Mouse (Mus musculus) midbrain, embryonic 10.5 days (tissue): ENCODE results near the gene Gm14412. TPM values are rescaled to one million over a fixed set of nuclear protein-coding genes. Genes with fewer than 3 reads are reported as not detected.
"Not testable (repeated sequence)": the region's sequence is repeated elsewhere in the genome, so short reads cannot be mapped to it uniquely, and the experiment has no call there.

ENCODE experiments used
- DNase-seq: peaks from one replicate; pipeline ENCODE4 v3.0.0-alpha.2; 2017; ENCODE audit warnings: low spot score
- H3K27ac ChIP-seq: fragments of 300-500 bp; sonication (generic); replicated peaks from 2 replicates; pipeline ENCODE4 v1.5.1; 2016; ENCODE audit warnings: mild to moderate bottlenecking
- H3K27me3 ChIP-seq: fragments of 300-500 bp; sonication (generic); 2 replicates; pipeline ENCODE4 v1.6.1; 2016; ENCODE audit warnings: low read depth, mild to moderate bottlenecking; ENCODE audit not compliant: poor library complexity, severe bottlenecking
- H3K36me3 ChIP-seq: fragments of 300-500 bp; sonication (generic); 2 replicates; pipeline ENCODE4 v1.6.1; 2016; ENCODE audit warnings: mild to moderate bottlenecking, moderate library complexity
- H3K4me1 ChIP-seq: fragments of 300-500 bp; sonication (generic); 2 replicates; pipeline ENCODE4 v1.6.1; 2016
- H3K4me3 ChIP-seq: fragments of 300-500 bp; sonication (generic); 2 replicates; pipeline ENCODE4 v1.5.1; 2016; ENCODE audit warnings: mild to moderate bottlenecking, moderate library complexity
- H3K9me3 ChIP-seq: fragments of 300-500 bp; sonication (generic); replicated peaks from 2 replicates; pipeline ENCODE4 v1.6.1; 2016; ENCODE audit warnings: mild to moderate bottlenecking
- WGBS: fragments of 180-500 bp; shearing (Covaris S2); methylation state at CpG from one replicate; pipeline ENCODE4 v1.1.7; 2016; 5-methylcytosine and 5-hydroxymethylcytosine counted together
- polyA plus RNA-seq: library from polyadenylated mRNA; unstranded; fragments of >200 nt; fragmentation: Nextera tagmentation; extraction: Ambion mirVana; gene quantifications from 2 replicates; pipeline ENCODE4 v1.2.1, GENCODE M21; 2016

Gm14412 gene
- polyA plus RNA-seq, result 0.10 and 0.16 TPM in 2 replicates

DNA sequence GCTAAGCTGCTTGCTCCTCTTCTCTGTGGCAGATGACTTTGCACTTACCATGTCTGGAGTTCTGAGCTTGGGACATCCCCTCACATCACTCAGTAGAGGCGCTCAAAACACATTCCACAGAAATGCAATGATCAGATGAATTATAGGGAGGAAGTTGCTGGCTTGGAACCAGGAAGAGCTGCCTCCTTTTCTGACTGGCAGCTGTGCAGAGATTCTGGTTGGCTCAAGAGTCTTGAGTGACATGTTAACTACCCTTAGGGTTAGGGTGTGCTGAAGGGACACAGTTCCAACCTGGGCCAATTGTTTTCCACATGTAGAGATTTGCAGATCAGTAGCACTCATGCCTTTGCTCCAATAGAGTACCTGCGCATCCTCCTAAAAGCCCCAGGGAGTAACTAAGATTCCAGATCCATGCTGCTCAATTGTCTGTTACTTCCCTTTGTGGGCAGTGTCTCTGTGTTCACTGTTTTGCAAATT, at the start of gene Gm14412:
Gm14412 (minus strand) TSS at position 51 of the 477 bp plus-strand sequence.
- not testable (repeated sequence) for H3K9me3 ChIP-seq, H3K27ac ChIP-seq, H3K36me3 ChIP-seq, H3K27me3 ChIP-seq, H3K4me1 ChIP-seq, DNase-seq, H3K4me3 ChIP-seq
- 83% methylated on average over 2 of the region's 2 CpGs for WGBS

DNA sequence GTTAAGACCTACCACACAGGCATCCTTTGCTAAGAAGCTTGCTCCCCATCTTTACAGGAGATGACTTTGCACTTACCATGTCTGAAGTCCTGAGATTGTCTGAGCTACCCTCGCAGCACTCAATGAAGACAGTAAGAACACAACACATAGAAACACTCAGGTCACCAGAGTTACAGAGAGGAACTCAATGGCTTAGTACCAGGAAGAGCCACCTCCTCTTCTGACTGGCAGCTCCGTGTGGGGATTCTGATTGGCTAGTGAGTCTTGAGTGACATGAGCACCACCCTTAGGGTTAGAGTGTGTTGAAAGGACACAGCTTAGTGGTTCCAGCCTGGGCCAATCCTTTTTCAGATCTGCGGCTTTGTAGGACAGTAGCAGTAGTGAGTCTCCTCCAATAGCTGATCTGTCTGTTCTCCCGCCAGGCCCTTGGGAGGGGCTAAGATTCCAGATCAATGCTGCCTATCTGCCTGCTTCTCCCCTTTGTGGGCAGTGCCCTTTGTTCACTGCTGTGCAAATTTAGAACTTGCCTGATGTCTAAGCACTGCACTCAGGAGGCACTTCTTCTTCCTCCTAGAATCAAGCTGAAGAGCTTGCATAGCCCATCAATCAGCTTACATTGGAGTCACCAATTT, 5.7 kb upstream of the Gm14412 start:
- not testable (repeated sequence) for H3K4me1 ChIP-seq, H3K27ac ChIP-seq, DNase-seq, H3K27me3 ChIP-seq, H3K9me3 ChIP-seq, H3K4me3 ChIP-seq, H3K36me3 ChIP-seq
- WGBS, result 79% methylated on average over 4 of the region's 4 CpGs

DNA sequence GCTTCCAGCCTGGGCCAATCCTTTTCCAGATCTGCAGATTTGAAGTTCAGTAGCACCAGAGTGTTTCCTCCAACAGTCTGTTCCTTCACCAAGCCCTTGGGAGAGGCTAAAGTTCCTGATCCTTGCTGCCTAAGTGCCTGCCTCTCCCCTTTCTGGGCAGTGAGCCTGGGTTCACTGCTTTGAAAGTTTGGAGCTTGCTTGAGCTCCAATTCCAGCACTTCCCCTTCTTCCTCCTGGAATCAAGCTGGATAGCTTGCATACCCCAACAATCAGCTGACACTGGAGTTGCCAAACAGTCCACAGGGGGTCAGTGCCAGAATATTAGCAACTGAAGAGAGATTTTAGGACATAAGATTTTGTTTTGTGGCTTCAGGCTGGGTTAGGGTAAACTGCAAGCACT, 2.7 kb downstream of the Gm14412 start:
- H3K4me3 ChIP-seq, H3K36me3 ChIP-seq, H3K27ac ChIP-seq, H3K9me3 ChIP-seq, H3K27me3 ChIP-seq, H3K4me1 ChIP-seq, DNase-seq: not testable (repeated sequence)

DNA sequence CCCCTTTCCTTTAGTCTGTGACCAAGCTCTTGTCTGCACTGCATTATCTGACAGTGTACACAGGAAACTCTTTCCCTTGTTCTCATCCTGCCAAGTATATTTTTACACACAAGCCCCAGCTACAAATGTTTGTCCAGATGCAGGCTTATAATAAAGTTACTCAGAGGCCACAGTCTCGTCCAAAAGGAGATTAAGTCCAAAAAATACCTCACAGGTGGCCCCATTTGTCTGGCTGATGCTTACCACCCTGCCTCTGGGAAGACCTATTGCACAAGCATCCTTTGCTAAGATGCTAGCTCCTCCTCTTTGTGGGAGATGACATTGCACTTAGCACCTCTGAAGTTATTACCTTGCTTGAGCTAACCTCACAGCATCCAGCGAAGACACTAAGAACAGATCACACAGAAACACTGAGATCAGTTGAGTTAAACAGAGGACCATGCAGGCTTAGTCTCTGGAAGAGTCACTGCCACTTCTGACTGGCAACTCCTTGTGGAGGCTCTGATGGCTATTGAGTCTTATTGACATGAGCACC, 3.3 kb downstream of the Gm14412 start:
- H3K4me1 ChIP-seq, H3K36me3 ChIP-seq, H3K4me3 ChIP-seq, H3K27ac ChIP-seq, DNase-seq, H3K27me3 ChIP-seq, H3K9me3 ChIP-seq: not testable (repeated sequence)
- WGBS, result 65% methylated on average over 2 of the region's 2 CpGs

DNA sequence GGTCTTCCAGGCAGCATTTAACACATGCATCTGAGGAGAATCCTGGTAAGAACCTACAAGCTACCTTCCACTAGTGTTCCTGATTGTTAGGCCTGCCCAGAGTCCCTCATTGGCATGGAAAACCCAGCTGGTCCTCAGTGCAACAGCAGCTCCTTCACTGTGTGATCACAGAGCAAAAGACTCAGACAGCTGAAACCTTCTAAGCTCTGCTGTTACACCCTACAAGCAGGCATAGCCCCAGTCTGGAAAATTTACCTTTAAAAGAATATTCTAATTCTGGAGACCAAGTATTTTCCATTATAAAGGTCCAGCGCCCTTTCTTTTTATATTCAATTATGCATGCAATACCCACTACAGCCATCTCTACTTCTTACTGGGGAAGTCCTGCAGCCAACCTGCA, 5.1 kb downstream of the Gm14412 start:
- no peak overlapping the region for H3K4me3 ChIP-seq
- no peaks in the 10 kb centered on the region for H3K4me1 ChIP-seq
- no peak overlapping the region for H3K27ac ChIP-seq
- no peaks in the 10 kb centered on the region for H3K27me3 ChIP-seq
- no peak for DNase-seq
- H3K36me3 ChIP-seq, result no peaks in the 10 kb centered on the region
- H3K9me3 ChIP-seq, result peaks cover 18% of the 10 kb centered on the region
- 83% methylated on average over 1 of the region's 1 CpGs for WGBS

DNA sequence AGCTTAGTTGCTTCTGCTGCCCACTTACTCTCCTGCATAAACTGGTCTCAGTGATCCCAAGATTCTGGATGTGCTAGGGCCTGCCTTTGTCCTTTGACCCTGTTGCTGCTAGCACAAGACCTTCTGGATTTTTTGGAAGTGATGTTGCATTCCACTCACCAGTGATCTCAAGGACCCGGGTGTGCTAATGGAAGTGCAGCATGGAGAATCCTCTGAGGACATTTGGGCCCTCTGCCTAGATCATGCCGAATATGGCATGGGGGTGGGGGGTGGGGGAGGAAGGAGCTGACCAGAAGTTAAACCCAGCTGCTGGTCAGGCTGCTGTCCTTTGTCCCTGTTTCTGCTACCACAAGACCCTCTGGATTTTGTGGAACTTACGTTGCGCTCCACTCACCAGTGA, 14.5 kb downstream of the Gm14412 start:
- H3K4me1 ChIP-seq, H3K27ac ChIP-seq, H3K27me3 ChIP-seq, H3K36me3 ChIP-seq, H3K4me3 ChIP-seq, DNase-seq, H3K9me3 ChIP-seq: not testable (repeated sequence)
- WGBS, result 80% methylated on average over 4 of the region's 4 CpGs

DNA sequence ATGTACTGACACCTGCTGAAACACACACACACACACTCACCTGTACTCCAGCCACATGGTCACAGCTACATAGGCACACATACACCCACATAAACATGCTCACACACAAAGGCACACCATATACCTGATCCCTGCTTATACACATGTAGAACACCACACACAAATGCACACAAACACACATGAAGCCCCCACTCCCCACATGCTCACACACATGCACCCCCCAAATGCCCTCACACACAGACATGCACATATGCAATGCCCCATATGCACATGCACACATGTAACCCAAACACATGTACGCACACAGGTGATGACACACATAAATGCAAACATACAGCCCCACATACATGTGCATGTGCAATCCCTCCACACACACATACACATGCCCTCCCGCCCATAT, 19.1 kb downstream of the Gm14412 start:
- WGBS, result no CpG with 5 or more reads among the region's 2 CpGs
- H3K36me3 ChIP-seq, H3K27ac ChIP-seq, H3K27me3 ChIP-seq, H3K4me3 ChIP-seq, H3K9me3 ChIP-seq, DNase-seq, H3K4me1 ChIP-seq: not testable (repeated sequence)

DNA sequence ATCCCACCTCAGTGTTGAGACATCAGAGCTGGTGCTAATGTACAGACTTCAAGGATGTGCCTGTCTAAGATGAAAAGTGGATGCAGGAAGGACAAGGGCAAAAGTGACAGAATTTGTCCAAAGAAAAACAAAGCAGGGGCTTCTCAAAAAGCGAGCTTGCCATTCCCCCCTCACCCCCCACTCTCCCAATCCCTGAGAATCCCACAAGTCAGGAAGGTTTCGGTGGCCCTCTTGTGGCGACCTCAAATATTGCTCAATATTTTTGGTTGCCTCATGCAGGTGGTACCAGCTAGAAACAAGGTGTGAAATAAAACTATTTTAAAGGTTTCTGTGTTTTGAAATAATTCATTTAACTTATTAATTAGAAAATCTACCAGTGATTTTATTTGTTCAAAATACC, 40.4 kb downstream of the Gm14412 start:
- not testable (repeated sequence) for H3K4me3 ChIP-seq, H3K4me1 ChIP-seq, DNase-seq, H3K36me3 ChIP-seq, H3K27me3 ChIP-seq, H3K27ac ChIP-seq, H3K9me3 ChIP-seq
- 17% methylated on average over 3 of the region's 3 CpGs for WGBS

DNA sequence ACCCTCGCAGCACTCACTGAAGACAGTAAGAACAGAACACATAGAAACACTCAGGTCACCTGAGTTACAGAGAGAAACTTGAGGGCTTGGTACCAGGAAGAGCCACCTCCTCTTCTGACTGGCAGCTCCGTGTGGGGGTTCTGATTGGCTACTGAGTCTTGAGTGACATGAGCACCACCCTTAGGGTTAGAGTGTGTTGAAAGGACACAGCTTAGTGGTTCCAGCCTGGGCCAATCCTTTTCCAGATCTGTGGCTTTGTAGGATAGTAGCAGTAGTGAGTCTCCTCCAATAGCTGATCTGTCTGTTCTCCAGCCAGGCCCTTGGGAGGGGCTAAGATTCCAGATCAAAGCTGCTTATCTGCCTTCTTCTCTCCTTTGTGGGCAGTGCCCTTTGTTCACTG, 46.4 kb downstream of the Gm14412 start:
- not testable (repeated sequence) for H3K4me3 ChIP-seq, H3K9me3 ChIP-seq, H3K4me1 ChIP-seq, H3K27me3 ChIP-seq, DNase-seq, H3K27ac ChIP-seq, H3K36me3 ChIP-seq
- whole genome bisulfite sequencing, result 84% methylated on average over 2 of the region's 2 CpGs

DNA sequence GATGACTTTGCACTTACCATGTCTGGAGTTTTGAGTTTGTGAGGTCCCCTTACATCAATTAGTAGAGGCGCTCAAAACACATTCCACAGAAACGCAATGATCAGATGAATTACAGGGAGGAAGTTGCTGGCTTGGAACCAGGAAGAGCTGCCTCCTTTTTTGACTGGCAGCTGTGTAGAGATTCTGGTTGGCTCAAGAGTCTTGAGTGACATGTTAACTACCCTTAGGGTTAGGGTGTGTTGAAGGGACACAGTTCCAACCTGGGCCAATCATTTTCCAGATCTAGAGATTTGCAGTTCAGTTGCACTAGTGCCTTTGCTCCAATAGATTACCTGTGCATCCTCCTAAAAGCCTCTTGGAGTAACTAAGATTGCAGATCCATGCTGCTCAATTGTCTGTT, 51.9 kb downstream of the Gm14412 start:
- WGBS, result 73% methylated on average over 2 of the region's 2 CpGs
- not testable (repeated sequence) for DNase-seq, H3K27ac ChIP-seq, H3K9me3 ChIP-seq, H3K27me3 ChIP-seq, H3K4me3 ChIP-seq, H3K4me1 ChIP-seq, H3K36me3 ChIP-seq

DNA sequence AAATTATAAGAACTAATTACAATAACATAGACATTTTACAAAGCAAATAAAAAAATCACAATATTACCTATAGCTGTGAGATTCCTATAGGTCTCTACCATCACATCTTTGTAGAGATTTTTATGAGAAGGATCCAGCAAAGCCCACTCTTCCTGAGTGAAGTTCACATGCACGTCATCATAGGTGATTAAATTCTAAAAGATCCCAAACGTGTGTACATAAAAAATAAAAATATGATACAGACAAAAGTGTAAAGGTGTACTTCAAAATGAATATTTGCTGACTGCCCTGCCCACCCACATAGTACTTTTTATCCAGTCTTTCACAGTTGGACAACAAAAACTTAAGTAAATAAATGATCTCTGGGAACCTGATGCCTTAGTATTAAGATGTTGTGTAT, 57.2 kb downstream of the Gm14412 start, which contains the start of gene Gm14409:
Gm14409 (minus strand) TSS at position 101 of the 400 bp plus-strand sequence.
- H3K27me3 ChIP-seq, H3K4me3 ChIP-seq, H3K4me1 ChIP-seq, H3K27ac ChIP-seq, H3K9me3 ChIP-seq, DNase-seq, H3K36me3 ChIP-seq: not testable (repeated sequence)
- no CpG with 5 or more reads among the region's 2 CpGs for WGBS
